Mouse (Mus musculus) CH12.LX (cell line): Measurements from ENCODE around the gene Ctsw.

Source experiments
- GABPA ChIP-seq: IDR thresholded peaks from 2 replicates; pipeline ENCODE4 v1.6.1; 2012; ENCODE audit warnings: low read depth, low read length, improper control_type of control experiment, inconsistent platforms; ENCODE audit not compliant: insufficient replicate concordance
- NRF1 ChIP-seq: IDR thresholded peaks from 2 replicates; pipeline ENCODE4 v1.6.1; 2014; ENCODE audit warnings: low read depth, mild to moderate bottlenecking, inconsistent platforms, low read length, improper control_type of control experiment, moderate library complexity
- RAD21 ChIP-seq: IDR thresholded peaks from 2 replicates; pipeline ENCODE4 v1.6.1; 2011; ENCODE audit warnings: low read depth, mild to moderate bottlenecking, low read length, improper control_type of control experiment, moderate library complexity
- ZC3H11A ChIP-seq: IDR thresholded peaks from 2 replicates; pipeline ENCODE4 v1.6.1; 2012; ENCODE audit warnings: low read depth, mild to moderate bottlenecking, inconsistent platforms, low read length, improper control_type of control experiment
- ZKSCAN1 ChIP-seq: IDR thresholded peaks from 2 replicates; pipeline ENCODE4 v1.6.1; 2012; ENCODE audit warnings: low read depth, inconsistent platforms, low read length, improper control_type of control experiment, borderline replicate concordance
- ZMIZ1 ChIP-seq: IDR thresholded peaks from 2 replicates; pipeline ENCODE4 v1.6.1; 2012; ENCODE audit warnings: low read depth, mild to moderate bottlenecking, inconsistent platforms, low read length, improper control_type of control experiment

DNA sequence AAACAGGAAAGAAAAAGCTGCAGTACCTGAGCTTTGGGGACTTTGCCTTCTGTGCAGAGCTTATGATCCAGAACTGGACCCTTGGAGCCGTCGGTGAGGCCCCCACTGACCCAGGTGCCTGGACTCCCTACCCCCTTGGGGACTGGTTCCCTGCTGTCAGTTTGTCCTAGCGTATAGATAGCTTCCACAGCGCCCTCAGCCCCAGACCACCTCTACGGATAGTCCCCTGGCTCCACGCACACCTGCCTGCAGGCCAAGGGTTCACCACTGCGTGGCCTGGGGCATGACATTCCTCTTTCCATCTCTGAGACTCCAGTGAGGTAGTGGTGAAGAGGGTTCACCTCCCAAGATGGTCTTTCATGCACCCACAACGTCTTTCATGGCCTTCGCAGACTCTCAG, 5.1 kb downstream of the Ctsw start:
- TF ChIP-seq RAD21 (no peak), ZKSCAN1 (no peak), GABPA (no peak), NRF1 (no peak), ZC3H11A (no peak), ZMIZ1 (no peak)
